Mouse (Mus musculus) bone marrow macrophage, adult 2 months (primary cell): Measurements from ENCODE around the gene Otub1.

Experiments
- CTCF ChIP-seq: IDR thresholded peaks from 2 replicates; pipeline ENCODE4 v1.5.1; 2012; ENCODE audit warnings: low read depth, mild to moderate bottlenecking, low read length, moderate library complexity
- POLR2A ChIP-seq: IDR thresholded peaks from 2 replicates; pipeline ENCODE4 v1.6.1; 2012; ENCODE audit warnings: mild to moderate bottlenecking, low read depth, low read length, borderline replicate concordance

DNA sequence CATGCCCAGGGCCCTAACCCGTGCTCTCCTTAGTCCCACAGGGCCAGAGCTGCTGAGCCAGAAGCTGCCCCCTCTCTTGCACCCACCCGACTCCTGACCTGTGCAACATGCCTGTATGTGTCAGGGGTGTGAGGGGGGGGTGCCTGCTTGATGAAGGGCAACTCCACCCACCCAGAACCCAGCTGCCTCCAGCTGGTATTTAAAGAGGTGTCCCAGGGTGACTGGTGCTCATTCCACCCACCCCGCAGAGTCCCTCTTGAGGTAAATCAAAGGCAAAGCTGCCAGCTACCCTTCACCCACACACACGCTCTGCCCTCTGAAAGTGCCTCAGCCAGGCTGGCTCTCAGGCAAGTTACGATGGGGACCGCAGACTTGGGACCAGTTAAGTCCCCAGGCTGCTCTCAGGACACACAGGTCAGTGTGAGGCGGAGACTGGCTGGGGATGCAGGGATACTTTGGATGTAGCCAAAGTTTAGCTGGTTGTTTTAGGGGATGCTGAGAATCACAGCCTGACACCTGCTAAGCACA lies 56.9 kb downstream of the Otub1 start:
- TF ChIP-seq CTCF (no peak), POLR2A (no peak)
